Mouse (Mus musculus) lung, embryonic 14.5 days (tissue): ENCODE measurements at regions not wholly inside any gene's neighbourhood (a gene's known extent, or its start where the extent isn't known, plus 50 kb on each side); places are given as distances from the start of the nearest gene placed in this dataset.
"Not testable (repeated sequence)": the region's sequence is repeated elsewhere in the genome, so short reads cannot be mapped to it uniquely, and the experiment has no call there.

Experiments used
- ATAC-seq: fragments of 200-750 bp; cut with Nextera tagmentation; 2 replicates; pipeline ENCODE4 v1.8.0; 2017; ENCODE audit warnings: mild to moderate bottlenecking, moderate TSS enrichment, moderate library complexity; ENCODE audit not compliant: insufficient read depth
- DNase-seq: peaks from one replicate; pipeline ENCODE4 v3.0.0-alpha.2; 2015
- H3K27ac ChIP-seq: fragments of 300-500 bp; sonication (generic); 2 replicates; pipeline ENCODE4 v1.5.1; 2014; ENCODE audit warnings: low read depth, mild to moderate bottlenecking, moderate library complexity
- H3K27me3 ChIP-seq: fragments of 300-500 bp; sonication (generic); 2 replicates; pipeline ENCODE4 v1.6.1; 2014; ENCODE audit warnings: low read length, control low read depth; ENCODE audit not compliant: insufficient read depth
- H3K36me3 ChIP-seq: fragments of 300-500 bp; sonication (generic); 2 replicates; pipeline ENCODE4 v1.6.1; 2014; ENCODE audit warnings: control low read depth; ENCODE audit not compliant: insufficient read depth
- H3K4me1 ChIP-seq: fragments of 300-500 bp; sonication (generic); 2 replicates; pipeline ENCODE4 v1.6.1; 2014; ENCODE audit warnings: antibody characterized with exemption, control low read depth; ENCODE audit not compliant: insufficient read depth
- H3K4me2 ChIP-seq: fragments of 300-500 bp; sonication (generic); 2 replicates; pipeline ENCODE4 v1.6.1; 2014; ENCODE audit warnings: mild to moderate bottlenecking
- H3K4me3 ChIP-seq: fragments of 300-500 bp; sonication (generic); 2 replicates; pipeline ENCODE4 v1.5.1; 2014; ENCODE audit warnings: low read depth, low read length
- H3K9ac ChIP-seq: fragments of 300-500 bp; sonication (generic); 2 replicates; pipeline ENCODE4 v1.6.1; 2014
- H3K9me3 ChIP-seq: fragments of 300-500 bp; sonication (generic); 2 replicates; pipeline ENCODE4 v1.6.1; 2016; ENCODE audit warnings: low read depth, low read length, control low read depth
- CTCF ChIP-seq: IDR thresholded peaks from 2 replicates; pipeline ENCODE4 v1.5.1; 2016; ENCODE audit warnings: antibody characterized with exemption, low read depth
- WGBS: fragments of 180-500 bp; shearing (Covaris S2); extraction: QIAGEN DNeasy Blood & Tissue Kit; methylation state at CpG from one replicate; pipeline ENCODE4 v1.1.7; 2014; 5-methylcytosine and 5-hydroxymethylcytosine counted together

DNA sequence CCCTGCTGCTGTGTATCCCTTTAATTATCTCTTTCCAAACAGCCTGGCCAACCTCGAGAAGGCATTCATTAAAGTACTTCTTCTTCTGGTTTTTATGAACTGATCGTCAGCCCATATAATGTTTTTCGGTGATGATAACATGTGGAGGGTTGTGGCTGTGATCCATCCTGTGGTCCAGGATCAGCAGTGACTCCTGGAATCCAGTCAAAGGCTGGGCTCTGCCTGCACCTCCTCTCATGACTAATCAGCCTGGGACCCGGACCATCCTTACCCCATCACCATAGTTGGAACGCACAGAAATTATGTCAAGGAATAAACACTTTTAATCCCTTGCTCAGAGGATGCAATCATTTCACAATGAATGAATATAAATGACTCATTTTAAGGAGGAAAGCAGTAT lies 203.3 kb upstream of the Hsf2 start:
- no peaks in the 10 kb centered on the region for H3K9me3 ChIP-seq
- DNase-seq = no peak
- 70% methylated on average over 5 of the region's 5 CpGs for WGBS
- H3K4me1 ChIP-seq = no peaks in the 10 kb centered on the region
- no peak overlapping the region for H3K27ac ChIP-seq
- ATAC-seq = no peak
- H3K4me3 ChIP-seq = no peak overlapping the region
- no peak for TF ChIP-seq CTCF
- H3K36me3 ChIP-seq = no peaks in the 10 kb centered on the region
- H3K4me2 ChIP-seq = no peak overlapping the region
- H3K27me3 ChIP-seq = no peaks in the 10 kb centered on the region
- H3K9ac ChIP-seq = no peak overlapping the region

DNA sequence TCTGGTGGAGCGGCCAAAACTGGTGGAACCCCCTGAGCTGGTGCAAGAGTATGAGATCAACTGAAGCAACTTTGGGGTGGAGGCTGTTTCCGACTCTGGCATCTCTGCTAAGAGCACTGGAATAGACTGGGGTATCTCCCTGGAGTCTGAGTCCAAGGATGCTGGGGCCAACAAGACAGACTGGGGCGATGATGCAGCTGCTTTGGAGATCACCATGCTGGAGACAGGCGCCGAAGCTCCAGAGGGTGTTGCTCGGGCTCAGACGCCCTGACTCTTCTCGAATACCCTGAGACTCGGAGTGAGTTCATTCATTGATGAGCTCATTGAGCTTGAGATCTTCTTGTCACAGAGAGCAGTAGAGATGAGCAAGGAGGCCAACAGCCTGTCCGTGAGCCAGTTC lies 194.6 kb upstream of the Hsf2 start:
- Histone ChIP-seq H3K9me3 (no peaks in the 10 kb centered on the region), H3K4me1 (no peaks in the 10 kb centered on the region), H3K27me3 (no peaks in the 10 kb centered on the region), H3K4me2 (no peak overlapping the region), H3K9ac (no peak overlapping the region), H3K27ac (no peak overlapping the region), H3K36me3 (no peaks in the 10 kb centered on the region), H3K4me3 (no peak overlapping the region)
- 87% methylated on average over 10 of the region's 10 CpGs for WGBS
- DNase-seq (no peak), ATAC-seq (no peak)
- no peak for TF ChIP-seq CTCF

DNA sequence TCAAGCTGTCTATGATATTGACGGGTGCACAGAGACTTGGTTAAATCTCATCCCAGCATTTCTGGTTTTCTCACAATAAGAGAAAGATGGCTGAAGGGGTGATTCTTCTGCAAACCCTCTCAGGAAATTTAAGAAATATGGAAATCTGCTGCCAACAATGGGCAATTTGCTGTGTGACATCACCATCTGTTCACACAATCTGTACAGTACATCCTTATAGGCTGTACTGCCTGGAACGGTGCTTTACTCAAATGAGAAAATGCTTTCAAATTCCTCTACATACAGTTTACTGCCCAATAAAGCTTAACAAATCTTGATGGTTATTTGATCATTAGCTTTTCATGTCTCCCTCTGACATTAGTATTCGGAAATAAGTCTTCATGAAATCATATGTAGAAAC lies 172.4 kb upstream of the Hsf2 start:
- Histone ChIP-seq H3K4me3 (no peak overlapping the region), H3K9ac (no peak overlapping the region), H3K27me3 (no peaks in the 10 kb centered on the region), H3K36me3 (no peaks in the 10 kb centered on the region), H3K4me1 (no peaks in the 10 kb centered on the region), H3K9me3 (no peaks in the 10 kb centered on the region), H3K4me2 (no peak overlapping the region), H3K27ac (no peak overlapping the region)
- no peak for DNase-seq
- WGBS = 60% methylated on average over 3 of the region's 3 CpGs
- ATAC-seq = no peak
- TF ChIP-seq CTCF = no peak

DNA sequence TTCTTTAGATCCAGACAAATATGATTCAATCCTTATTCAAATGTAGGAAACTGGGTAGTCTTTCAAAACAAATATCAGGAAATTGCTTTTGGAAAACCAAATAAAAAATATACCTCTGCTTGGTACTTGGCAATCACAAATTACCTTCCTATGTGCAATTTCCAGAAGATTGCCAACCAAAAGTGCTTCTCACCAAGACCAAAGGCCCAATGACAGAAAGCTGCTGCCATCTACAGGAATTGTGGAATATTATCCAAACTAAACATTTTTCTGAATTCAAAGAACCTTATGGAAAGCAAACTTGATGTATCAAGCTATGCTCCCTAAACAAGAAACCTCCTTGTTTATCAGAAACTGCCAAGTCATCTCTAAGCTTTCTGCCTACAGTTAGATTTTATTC lies 169.1 kb upstream of the Hsf2 start:
- peak; percentile 58 for TF ChIP-seq CTCF
- Histone ChIP-seq H3K4me2 (no peak overlapping the region), H3K36me3 (no peaks in the 10 kb centered on the region), H3K4me1 (no peaks in the 10 kb centered on the region), H3K4me3 (no peak overlapping the region), H3K27me3 (no peaks in the 10 kb centered on the region), H3K9me3 (no peaks in the 10 kb centered on the region), H3K27ac (no peak overlapping the region), H3K9ac (no peak overlapping the region)
- no peak for ATAC-seq
- DNase-seq = peak; percentile 74

DNA sequence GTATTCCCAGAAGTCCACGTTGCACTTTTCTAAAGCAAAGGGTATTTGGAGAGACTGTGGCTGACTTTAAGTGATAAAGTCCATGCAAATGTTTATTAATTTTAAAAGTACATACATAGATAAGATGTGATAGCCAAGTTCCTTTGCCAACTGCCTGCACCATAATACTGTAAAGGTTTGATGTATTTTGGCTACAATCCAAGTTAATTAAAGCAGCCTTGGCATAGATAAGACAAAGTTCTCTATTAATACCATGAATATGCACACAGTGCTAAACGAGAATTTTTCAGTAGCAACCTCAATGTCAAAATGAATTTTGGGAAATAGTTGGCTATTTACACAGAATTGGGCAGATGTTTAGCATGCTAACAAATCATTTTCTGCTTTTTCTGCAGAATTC lies 167.0 kb upstream of the Hsf2 start:
- no peak overlapping the region for H3K4me3 ChIP-seq
- DNase-seq = no peak
- 28% methylated on average over 2 of the region's 2 CpGs for WGBS
- no peaks in the 10 kb centered on the region for H3K36me3 ChIP-seq
- H3K4me1 ChIP-seq = no peaks in the 10 kb centered on the region
- no peak for ATAC-seq
- no peak for TF ChIP-seq CTCF
- no peak overlapping the region for H3K4me2 ChIP-seq
- H3K9ac ChIP-seq = no peak overlapping the region
- no peaks in the 10 kb centered on the region for H3K27me3 ChIP-seq
- H3K9me3 ChIP-seq = no peaks in the 10 kb centered on the region
- no peak overlapping the region for H3K27ac ChIP-seq

DNA sequence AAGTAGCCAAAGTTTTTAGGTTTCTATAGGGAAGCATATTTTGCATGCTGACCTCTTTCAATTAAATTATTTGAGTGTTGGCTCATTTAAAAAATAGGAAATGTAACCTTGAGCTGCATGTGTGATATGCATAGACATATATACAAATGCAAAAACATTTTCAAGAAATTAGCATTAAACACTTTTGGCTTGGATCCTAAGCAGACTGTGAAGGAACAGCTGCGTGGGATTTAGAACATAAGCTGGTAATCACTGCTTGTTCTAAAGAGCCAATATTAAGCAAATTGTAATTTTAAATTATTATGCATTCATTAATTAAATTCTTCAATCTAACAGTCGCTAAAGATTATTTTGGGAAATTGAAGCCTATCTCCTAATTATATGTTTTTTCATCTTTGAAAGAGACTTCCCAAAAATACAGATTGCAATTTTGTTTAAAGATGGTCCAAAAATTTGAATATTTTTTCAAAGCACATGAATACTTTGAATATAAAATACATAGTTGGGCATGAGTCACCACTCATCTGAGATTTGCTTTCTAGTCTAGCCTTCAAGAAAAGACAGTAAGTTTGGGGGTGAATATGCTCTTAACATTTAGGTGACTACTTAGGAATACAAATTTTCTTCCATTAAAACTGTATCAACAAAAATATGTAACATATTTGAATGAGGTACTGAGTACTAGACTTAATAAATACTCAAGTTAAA lies 163.3 kb upstream of the Hsf2 start:
- no peak overlapping the region for H3K4me2 ChIP-seq
- no peak for DNase-seq
- no peak overlapping the region for H3K27ac ChIP-seq
- ATAC-seq = no peak
- WGBS = 71% methylated on average over 2 of the region's 2 CpGs
- H3K4me3 ChIP-seq = no peak overlapping the region
- H3K36me3 ChIP-seq = no peaks in the 10 kb centered on the region
- H3K9ac ChIP-seq = no peak overlapping the region
- no peak for TF ChIP-seq CTCF
- H3K9me3 ChIP-seq = no peaks in the 10 kb centered on the region
- H3K27me3 ChIP-seq = no peaks in the 10 kb centered on the region
- H3K4me1 ChIP-seq = no peaks in the 10 kb centered on the region

DNA sequence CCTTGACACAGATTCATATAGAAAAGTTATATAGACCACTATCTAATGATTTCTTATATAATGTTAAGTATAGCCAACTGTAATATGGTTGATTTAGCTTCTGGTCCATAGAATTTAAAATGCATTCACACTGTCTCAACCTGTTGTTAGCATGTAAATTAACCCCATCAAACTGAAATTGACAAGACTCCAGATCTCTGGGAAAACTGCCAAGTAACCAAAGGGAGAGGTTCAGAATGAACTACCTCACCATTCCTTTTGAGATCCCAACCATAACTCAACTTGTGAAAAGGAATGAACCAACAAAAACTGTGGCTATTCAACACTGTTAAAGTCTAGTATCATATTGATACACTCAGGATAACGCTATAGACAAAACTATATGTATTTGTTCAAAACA lies 162.0 kb upstream of the Hsf2 start:
- Histone ChIP-seq H3K4me2 (no peak overlapping the region), H3K9ac (no peak overlapping the region), H3K27ac (no peak overlapping the region), H3K4me1 (no peaks in the 10 kb centered on the region), H3K36me3 (no peaks in the 10 kb centered on the region), H3K9me3 (no peaks in the 10 kb centered on the region), H3K27me3 (no peaks in the 10 kb centered on the region), H3K4me3 (no peak overlapping the region)
- WGBS = 55% methylated on average over 1 of the region's 1 CpGs
- TF ChIP-seq CTCF = no peak
- ATAC-seq = no peak
- DNase-seq = no peak

DNA sequence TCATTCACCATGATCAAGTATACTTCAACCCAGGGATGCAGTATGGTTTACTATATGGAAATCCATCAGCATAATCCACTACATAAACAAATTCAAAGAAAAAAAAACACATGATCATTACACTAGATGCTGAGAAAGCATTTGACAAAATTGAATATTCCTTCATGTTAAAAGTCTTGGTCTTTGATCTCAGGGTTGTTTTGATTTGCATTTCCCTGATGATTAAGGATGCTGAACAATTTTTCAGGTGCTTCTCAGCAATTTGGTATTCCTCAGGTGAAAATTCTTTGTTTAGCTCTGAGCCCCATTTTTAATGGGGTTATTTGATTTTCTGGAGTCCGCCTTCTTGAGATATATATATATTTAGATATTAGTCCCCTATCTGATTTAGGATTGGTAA lies 123.4 kb upstream of the Hsf2 start:
- not testable (repeated sequence) for H3K27ac ChIP-seq, H3K9me3 ChIP-seq, H3K9ac ChIP-seq, H3K36me3 ChIP-seq, H3K4me1 ChIP-seq, H3K27me3 ChIP-seq, H3K4me2 ChIP-seq, H3K4me3 ChIP-seq, DNase-seq, ATAC-seq
- WGBS = 85% methylated on average over 1 of the region's 1 CpGs
